Mouse (Mus musculus) liver, embryonic 15.5 days (tissue): Measurements from ENCODE around the gene Usp49. TPM values are rescaled to one million over a fixed set of nuclear protein-coding genes. Genes with fewer than 3 reads are reported as not detected.
A peak's percentile ranks its signal among the peaks of the same experiment; 100 is the strongest.

ENCODE experiments used
- ATAC-seq: fragments of 200-750 bp; cut with Nextera tagmentation; 2 replicates; pipeline ENCODE4 v1.8.0; 2017; ENCODE audit warnings: moderate number of reproducible peaks, mild to moderate bottlenecking, moderate library complexity; ENCODE audit not compliant: insufficient read depth
- H3K27ac ChIP-seq: fragments of 300-500 bp; sonication (generic); replicated peaks from 2 replicates; pipeline ENCODE4 v1.5.1; 2015; ENCODE audit warnings: mild to moderate bottlenecking, inconsistent platforms
- H3K27me3 ChIP-seq: fragments of 300-500 bp; sonication (generic); 2 replicates; pipeline ENCODE4 v1.6.1; 2015; ENCODE audit warnings: mild to moderate bottlenecking, inconsistent platforms
- H3K36me3 ChIP-seq: fragments of 300-500 bp; sonication (generic); replicated peaks from 2 replicates; pipeline ENCODE4 v1.6.1; 2015; ENCODE audit warnings: moderate library complexity, mild to moderate bottlenecking, inconsistent platforms
- H3K4me1 ChIP-seq: fragments of 300-500 bp; sonication (generic); replicated peaks from 2 replicates; pipeline ENCODE4 v1.6.1; 2015; ENCODE audit warnings: inconsistent platforms
- H3K4me2 ChIP-seq: fragments of 300-500 bp; sonication (generic); 2 replicates; pipeline ENCODE4 v1.6.1; 2015; ENCODE audit warnings: moderate library complexity, mild to moderate bottlenecking, inconsistent platforms
- H3K4me3 ChIP-seq: fragments of 300-500 bp; sonication (generic); replicated peaks from 2 replicates; pipeline ENCODE4 v1.5.1; 2015; ENCODE audit warnings: mild to moderate bottlenecking, inconsistent platforms
- H3K9ac ChIP-seq: fragments of 300-500 bp; sonication (generic); 2 replicates; pipeline ENCODE4 v1.6.1; 2015; ENCODE audit warnings: moderate library complexity, mild to moderate bottlenecking, inconsistent platforms
- H3K9me3 ChIP-seq: fragments of 300-500 bp; sonication (generic); replicated peaks from 2 replicates; pipeline ENCODE4 v1.6.1; 2016; ENCODE audit warnings: inconsistent platforms
- WGBS: fragments of 180-500 bp; shearing (Covaris S2); methylation state at CpG from one replicate; pipeline ENCODE4 v1.1.7; 2015; ENCODE audit warnings: mixed read lengths; ENCODE audit not compliant: insufficient replicate concordance; 5-methylcytosine and 5-hydroxymethylcytosine counted together
- polyA plus RNA-seq: library from polyadenylated mRNA; unstranded; fragments of >200 nt; fragmentation: Nextera tagmentation; extraction: Ambion mirVana; gene quantifications from 2 replicates; pipeline ENCODE4 v1.2.1, GENCODE M21; 2015

Usp49 gene
- polyA plus RNA-seq, 1 experiment from 2014 or later = 3.7 TPM

- no peak overlapping the region for H3K9ac ChIP-seq
- H3K27me3 ChIP-seq = no peaks in the 10 kb centered on the region
- no peak for ATAC-seq
- H3K9me3 ChIP-seq = no peaks in the 10 kb centered on the region
- peaks cover 68% of the 10 kb centered on the region for H3K36me3 ChIP-seq
- H3K4me2 ChIP-seq = no peak overlapping the region
- H3K4me3 ChIP-seq = no peak overlapping the region
- 0 out of 2 replicates have a peak overlapping the region, but pooled peaks have one; percentile 10 for H3K27ac ChIP-seq
- peaks cover 31% of the 10 kb centered on the region for H3K4me1 ChIP-seq
- 88% methylated on average over 5 of the region's 5 CpGs for WGBS
Observed at GRCm38 (mm10) chr17:47626031-47626430, 4.5 kb upstream of the Usp49 start.

- 82% methylated on average over 2 of the region's 2 CpGs for WGBS
- peak overlapping the region; percentile 85 for H3K9ac ChIP-seq
Observed at GRCm38 (mm10) chr17:47627791-47628190, 2.7 kb upstream of the Usp49 start.

GRCm38 (mm10) chr17:47628851-47629676 lies 1.4 kb upstream of the Usp49 start:
- peak overlapping the region; percentile 85 for H3K9ac ChIP-seq
- peaks cover 55% of the 10 kb centered on the region for H3K4me1 ChIP-seq
- WGBS = under 1% methylated on average over 62 of the region's 63 CpGs
- H3K36me3 ChIP-seq = peaks cover 47% of the 10 kb centered on the region
- no peaks in the 10 kb centered on the region for H3K9me3 ChIP-seq
- H3K4me3 ChIP-seq = peak overlapping the region; percentile 84
- peak; percentile 88 for ATAC-seq
- H3K4me2 ChIP-seq = peak overlapping the region; percentile 100
- peak overlapping the region; percentile 96 for H3K27ac ChIP-seq
- no peaks in the 10 kb centered on the region for H3K27me3 ChIP-seq

More at GRCm38 (mm10) chr17:47627791-47628190, 2.7 kb upstream of the Usp49 start:
- Histone ChIP-seq H3K4me2 (peak overlapping the region; percentile 100), H3K9me3 (no peaks in the 10 kb centered on the region), H3K4me1 (peaks cover 45% of the 10 kb centered on the region), H3K27ac (peak overlapping the region; percentile 96), H3K4me3 (peak overlapping the region; percentile 84), H3K27me3 (no peaks in the 10 kb centered on the region), H3K36me3 (peaks cover 54% of the 10 kb centered on the region)
- no peak for ATAC-seq

- Histone ChIP-seq H3K27ac (peak overlapping the region; percentile 96), H3K4me1 (peaks cover 61% of the 10 kb centered on the region), H3K4me3 (peak overlapping the region; percentile 84), H3K9me3 (no peaks in the 10 kb centered on the region), H3K9ac (peak overlapping the region; percentile 85), H3K4me2 (peak overlapping the region; percentile 100), H3K27me3 (no peaks in the 10 kb centered on the region), H3K36me3 (peaks cover 41% of the 10 kb centered on the region)
- under 1% methylated on average over 61 of the region's 61 CpGs for WGBS
- peak; percentile 69 for ATAC-seq
Observed at GRCm38 (mm10) chr17:47629717-47630677, 493 bp upstream of the Usp49 start.

DNA sequence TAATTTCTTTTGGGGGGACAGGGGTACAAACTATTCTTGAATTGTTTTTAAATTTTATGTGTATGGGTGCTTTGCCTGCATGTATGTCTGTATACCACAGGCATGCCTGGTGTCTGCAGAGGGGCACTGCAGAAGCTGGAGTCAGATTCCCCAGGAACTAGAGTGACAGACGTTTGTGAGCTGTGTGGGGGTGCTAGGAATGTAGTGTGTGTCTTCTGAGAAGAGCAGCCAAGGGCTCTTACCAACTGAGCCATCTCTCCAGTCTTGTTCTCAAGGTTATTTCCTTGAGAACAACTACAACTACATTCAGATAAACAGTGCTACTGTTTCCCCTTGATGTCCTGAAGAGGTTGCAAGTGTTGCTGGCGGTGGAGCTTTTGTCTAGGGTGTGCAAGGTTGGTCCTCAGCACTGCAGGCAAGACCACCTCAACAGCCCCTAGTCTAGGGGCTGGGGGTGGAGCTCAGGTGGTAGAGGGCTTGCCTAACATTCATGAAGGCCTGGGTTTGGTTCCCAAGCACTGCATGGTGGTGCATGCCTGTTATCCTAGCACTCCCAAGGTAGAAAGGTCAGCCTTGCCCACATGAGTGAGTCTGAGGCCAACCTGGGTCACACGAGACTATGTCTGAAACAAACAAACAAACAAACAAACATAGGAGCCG lies 1.8 kb downstream of the Usp49 start:
- no peaks in the 10 kb centered on the region for H3K27me3 ChIP-seq
- no peak for ATAC-seq
- H3K27ac ChIP-seq = no peak overlapping the region
- no peak overlapping the region; the same call in 1 of the 2 replicates for H3K4me3 ChIP-seq
- peaks cover 29% of the 10 kb centered on the region for H3K36me3 ChIP-seq
- H3K9me3 ChIP-seq = no peaks in the 10 kb centered on the region
- WGBS = 70% methylated on average over 4 of the region's 4 CpGs
- H3K4me2 ChIP-seq = peak overlapping the region; percentile 35
- H3K4me1 ChIP-seq = peaks cover 57% of the 10 kb centered on the region
- H3K9ac ChIP-seq = no peak overlapping the region

DNA sequence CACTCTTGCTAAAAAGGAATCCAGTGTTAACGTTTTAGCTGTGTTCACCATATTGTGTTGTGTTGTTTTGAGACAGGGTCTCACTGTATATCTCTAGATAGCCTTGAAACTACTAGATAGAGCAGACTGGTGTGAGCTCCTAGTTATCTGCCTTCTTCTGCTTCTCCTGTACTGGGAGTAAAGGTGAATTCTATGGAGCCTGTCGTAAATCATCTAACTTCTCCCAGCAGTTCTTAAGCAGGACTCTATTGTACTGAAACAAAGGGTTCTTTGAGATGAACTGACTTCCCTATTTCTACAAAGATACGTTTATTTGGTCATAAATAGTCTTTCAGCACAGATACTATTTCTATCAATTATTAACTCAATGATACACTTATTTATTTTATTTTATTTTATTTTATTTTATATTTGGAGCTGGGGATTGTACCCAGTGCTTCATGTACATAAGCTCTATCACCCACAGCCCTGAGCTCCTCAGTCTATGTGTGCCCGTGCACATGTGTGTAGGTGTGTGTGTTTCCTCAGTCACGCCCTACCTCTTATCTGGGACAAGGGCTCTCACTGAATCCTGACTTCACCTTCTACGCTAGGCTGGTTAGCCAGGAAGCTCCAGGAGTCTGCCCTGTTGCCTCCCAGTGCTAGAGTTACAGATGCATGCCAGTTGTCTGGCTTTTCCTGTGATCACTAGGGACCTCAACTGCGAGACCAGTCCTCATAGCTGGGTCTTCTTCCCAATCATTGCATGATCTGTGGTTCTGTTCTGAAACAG lies 3.7 kb downstream of the Usp49 start:
- H3K27ac ChIP-seq = peak overlapping the region; percentile 38
- no peaks in the 10 kb centered on the region for H3K27me3 ChIP-seq
- no peaks in the 10 kb centered on the region for H3K9me3 ChIP-seq
- 56% methylated on average over 7 of the region's 7 CpGs for WGBS
- H3K4me2 ChIP-seq = no peak overlapping the region
- no peak overlapping the region for H3K4me3 ChIP-seq
- ATAC-seq = no peak
- H3K36me3 ChIP-seq = peaks cover 24% of the 10 kb centered on the region
- H3K4me1 ChIP-seq = peaks cover 42% of the 10 kb centered on the region
- no peak overlapping the region for H3K9ac ChIP-seq

DNA sequence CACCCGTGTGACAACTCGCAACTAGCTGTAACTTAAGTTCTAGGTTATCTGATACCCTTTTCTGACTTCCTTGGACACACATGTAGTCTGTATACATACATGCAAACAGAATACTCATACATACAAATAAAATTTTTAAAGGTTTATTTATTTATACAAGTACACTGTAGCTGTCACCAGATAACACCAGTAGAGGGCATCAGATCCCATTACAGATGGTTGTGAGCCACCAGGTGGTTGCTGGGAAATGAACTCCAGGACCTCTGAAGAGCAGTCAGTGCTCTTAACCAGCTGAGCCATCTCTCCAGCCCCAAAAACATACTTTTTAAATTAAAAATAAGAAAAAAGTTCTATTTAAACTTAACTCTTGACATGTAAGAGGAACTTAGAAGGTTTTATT lies 12.5 kb downstream of the Usp49 start:
- Histone ChIP-seq H3K27ac (no peak overlapping the region), H3K4me1 (peaks cover 3% of the 10 kb centered on the region; the same call in 1 of the 2 replicates), H3K36me3 (no peaks in the 10 kb centered on the region), H3K4me2 (no peak overlapping the region), H3K27me3 (no peaks in the 10 kb centered on the region), H3K4me3 (no peak overlapping the region), H3K9me3 (no peaks in the 10 kb centered on the region), H3K9ac (no peak overlapping the region)
- no peak for ATAC-seq
- WGBS = 74% methylated on average over 2 of the region's 2 CpGs

GRCm38 (mm10) chr17:47646683-47647082 lies 16.2 kb downstream of the Usp49 start:
- H3K4me2 ChIP-seq = no peak overlapping the region
- peaks cover 15% of the 10 kb centered on the region for H3K36me3 ChIP-seq
- H3K27ac ChIP-seq = no peak overlapping the region; the same call in 1 of the 2 replicates
- H3K4me3 ChIP-seq = no peak overlapping the region
- 79% methylated on average over 1 of the region's 1 CpGs for WGBS
- ATAC-seq = peak; percentile 58; the same call in 1 of the 2 replicates
- H3K4me1 ChIP-seq = peaks cover 7% of the 10 kb centered on the region; the same call in 1 of the 2 replicates
- no peaks in the 10 kb centered on the region for H3K9me3 ChIP-seq
- no peaks in the 10 kb centered on the region for H3K27me3 ChIP-seq
- H3K9ac ChIP-seq = no peak overlapping the region

- Histone ChIP-seq H3K27ac (no peak overlapping the region), H3K4me2 (no peak overlapping the region), H3K9me3 (no peaks in the 10 kb centered on the region), H3K27me3 (no peaks in the 10 kb centered on the region), H3K9ac (no peak overlapping the region), H3K4me1 (peaks cover 7% of the 10 kb centered on the region; the same call in 1 of the 2 replicates), H3K36me3 (peaks cover 30% of the 10 kb centered on the region), H3K4me3 (no peak overlapping the region)
- WGBS = 63% methylated on average over 4 of the region's 4 CpGs
- ATAC-seq = no peak
Observed at GRCm38 (mm10) chr17:47648966-47649365, 18.5 kb downstream of the Usp49 start.

DNA sequence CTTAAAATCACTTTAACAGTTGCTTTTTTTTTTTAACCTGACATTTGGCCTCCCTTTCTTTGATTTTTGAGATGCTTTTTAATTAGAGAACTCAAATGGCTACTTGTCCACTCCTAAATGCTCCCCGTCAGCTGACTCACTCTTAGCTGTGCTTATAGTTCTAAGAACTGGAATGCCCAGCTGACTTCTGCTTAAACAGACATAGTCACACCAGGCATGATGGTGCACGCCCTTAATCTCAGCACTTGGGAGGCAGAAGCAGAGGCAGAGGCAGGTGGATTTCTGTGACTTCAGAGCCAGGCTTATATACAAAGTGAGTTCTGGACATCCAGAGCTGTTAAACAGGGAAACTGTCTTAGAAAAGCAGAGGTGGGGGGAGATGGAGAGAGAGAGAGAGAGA lies 21.5 kb downstream of the Usp49 start:
- H3K4me3 ChIP-seq = no peak overlapping the region
- H3K9me3 ChIP-seq = no peaks in the 10 kb centered on the region
- peaks cover 35% of the 10 kb centered on the region for H3K36me3 ChIP-seq
- WGBS = 80% methylated on average over 2 of the region's 2 CpGs
- no peaks in the 10 kb centered on the region for H3K27me3 ChIP-seq
- no peak overlapping the region for H3K9ac ChIP-seq
- H3K27ac ChIP-seq = no peak overlapping the region
- no peak for ATAC-seq
- H3K4me1 ChIP-seq = 0 out of 2 replicates have a peak, but pooled peaks cover 4% of the 10 kb centered on the region
- no peak overlapping the region for H3K4me2 ChIP-seq
